Mouse (Mus musculus) testis, adult 2 months (tissue): ENCODE results near the gene Cpm. TPM values are rescaled to one million over a fixed set of nuclear protein-coding genes. Genes with fewer than 3 reads are reported as not detected.

Source experiments
- H3K27ac ChIP-seq: fragments of 200-500 bp; 2 replicates; pipeline ENCODE4 v1.5.1; 2012; ENCODE audit warnings: low read depth, low read length; ENCODE audit not compliant: control insufficient read depth, insufficient read depth
- H3K27me3 ChIP-seq: fragments of 200-500 bp; 2 replicates; pipeline ENCODE4 v1.6.1; 2012; ENCODE audit warnings: mild to moderate bottlenecking, low read length, moderate library complexity; ENCODE audit not compliant: control insufficient read depth, insufficient read depth
- H3K36me3 ChIP-seq: fragments of 200-500 bp; 2 replicates; pipeline ENCODE4 v1.6.1; 2012; ENCODE audit warnings: mild to moderate bottlenecking, low read length; ENCODE audit not compliant: control insufficient read depth, insufficient read depth
- H3K4me1 ChIP-seq: fragments of 200-500 bp; 2 replicates; pipeline ENCODE4 v1.6.1; 2012; ENCODE audit warnings: low read length; ENCODE audit not compliant: control insufficient read depth, insufficient read depth
- H3K4me3 ChIP-seq: fragments of 200-500 bp; 2 replicates; pipeline ENCODE4 v1.5.1; 2012; ENCODE audit warnings: low read depth, mild to moderate bottlenecking, low read length, moderate library complexity, mixed read lengths; ENCODE audit not compliant: control insufficient read depth
- CTCF ChIP-seq: fragments of 200-500 bp; IDR thresholded peaks from 2 replicates; pipeline ENCODE4 v1.5.1; 2012; ENCODE audit warnings: low read depth, mild to moderate bottlenecking, inconsistent platforms, low read length, moderate library complexity; ENCODE audit not compliant: control insufficient read depth, insufficient read depth, insufficient replicate concordance
- POLR2A ChIP-seq: fragments of 200-500 bp; IDR thresholded peaks from 2 replicates; pipeline ENCODE4 v1.6.1; 2012; ENCODE audit warnings: low read depth, mild to moderate bottlenecking, inconsistent platforms, low read length, moderate library complexity; ENCODE audit not compliant: control insufficient read depth
- polyA plus RNA-seq: library from polyadenylated mRNA; depleted of rRNA; stranded (reverse); fragments of >200 nt; gene quantifications from 2 replicates; pipeline ENCODE4 v1.2.3, GENCODE M21; 2012

Cpm gene
- polyA plus RNA-seq, 1 experiment = 0.77 TPM

DNA sequence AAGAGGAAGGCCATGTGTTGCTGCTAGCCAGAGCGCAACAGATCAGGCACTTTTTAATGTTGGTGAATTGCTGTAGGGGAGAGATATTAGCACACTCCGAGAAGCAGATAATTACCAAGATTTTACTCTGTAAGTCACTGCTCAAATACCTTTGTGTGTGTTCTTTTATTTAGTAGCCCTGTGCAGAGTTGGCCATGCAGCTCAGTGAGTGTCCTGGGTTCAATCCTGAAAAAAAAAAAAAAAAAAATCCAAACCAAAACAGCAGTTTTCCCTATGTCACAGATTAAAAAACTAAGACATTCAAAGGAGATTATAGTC is 9.5 kb upstream of the Cpm start:
- H3K36me3 ChIP-seq = no peaks in the 10 kb centered on the region
- TF ChIP-seq POLR2A (no peak), CTCF (no peak)
- no peaks in the 10 kb centered on the region for H3K4me1 ChIP-seq
- H3K27ac ChIP-seq = no peak overlapping the region
- no peak overlapping the region for H3K4me3 ChIP-seq
- no peaks in the 10 kb centered on the region for H3K27me3 ChIP-seq

DNA sequence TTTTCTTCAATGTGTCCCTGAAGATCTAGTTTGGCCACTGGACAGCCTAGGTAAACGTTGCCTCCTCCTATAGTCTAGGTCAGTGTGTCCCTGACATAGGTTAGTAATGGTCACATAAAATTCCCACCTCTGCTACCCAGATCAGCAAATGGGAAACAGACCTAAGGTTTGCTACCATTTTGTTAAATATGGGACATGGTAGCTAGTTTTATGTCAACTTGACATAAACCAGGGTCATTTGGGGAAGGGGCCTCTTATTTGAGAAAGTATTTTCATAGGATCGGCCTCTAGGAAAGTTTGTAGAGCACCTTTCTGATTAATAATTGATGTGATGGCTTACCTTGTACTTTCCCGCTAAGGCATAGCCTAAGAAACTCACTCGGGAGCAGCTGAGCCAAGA is 8.8 kb upstream of the Cpm start:
- Histone ChIP-seq H3K36me3 (no peaks in the 10 kb centered on the region), H3K27me3 (no peaks in the 10 kb centered on the region), H3K27ac (no peak overlapping the region), H3K4me1 (no peaks in the 10 kb centered on the region), H3K4me3 (no peak overlapping the region)
- TF ChIP-seq CTCF (no peak), POLR2A (no peak)

DNA sequence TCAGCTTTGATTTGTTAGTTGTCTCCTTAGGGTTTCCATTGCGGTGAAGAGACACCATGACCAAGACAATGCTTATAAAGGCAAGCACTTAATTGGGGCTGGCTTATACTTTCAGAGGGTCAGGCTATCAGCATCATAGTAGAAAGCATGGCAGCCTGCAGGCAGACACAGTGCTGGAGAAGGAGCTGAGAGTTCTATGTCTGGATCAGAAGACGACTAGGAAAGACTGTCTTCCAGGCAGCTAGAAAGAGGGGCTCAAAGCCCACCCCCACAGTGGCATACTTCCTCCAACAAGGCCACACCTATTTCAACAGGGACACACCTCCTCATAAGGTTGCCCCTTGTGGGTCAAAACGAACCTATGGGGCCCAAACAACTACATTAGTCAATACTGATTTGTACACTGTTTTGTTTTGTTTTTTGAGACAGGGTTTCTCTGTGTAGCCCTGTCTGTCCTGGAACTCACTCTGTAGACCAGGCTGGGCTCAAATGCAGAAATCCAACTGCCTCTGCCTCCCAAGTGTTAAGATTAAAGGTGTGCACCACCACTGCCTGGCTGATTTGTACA is 8.3 kb upstream of the Cpm start:
- Histone ChIP-seq H3K4me1 (no peaks in the 10 kb centered on the region), H3K4me3 (no peak overlapping the region), H3K36me3 (no peaks in the 10 kb centered on the region), H3K27me3 (no peaks in the 10 kb centered on the region), H3K27ac (no peak overlapping the region)
- TF ChIP-seq POLR2A (no peak), CTCF (no peak)

DNA sequence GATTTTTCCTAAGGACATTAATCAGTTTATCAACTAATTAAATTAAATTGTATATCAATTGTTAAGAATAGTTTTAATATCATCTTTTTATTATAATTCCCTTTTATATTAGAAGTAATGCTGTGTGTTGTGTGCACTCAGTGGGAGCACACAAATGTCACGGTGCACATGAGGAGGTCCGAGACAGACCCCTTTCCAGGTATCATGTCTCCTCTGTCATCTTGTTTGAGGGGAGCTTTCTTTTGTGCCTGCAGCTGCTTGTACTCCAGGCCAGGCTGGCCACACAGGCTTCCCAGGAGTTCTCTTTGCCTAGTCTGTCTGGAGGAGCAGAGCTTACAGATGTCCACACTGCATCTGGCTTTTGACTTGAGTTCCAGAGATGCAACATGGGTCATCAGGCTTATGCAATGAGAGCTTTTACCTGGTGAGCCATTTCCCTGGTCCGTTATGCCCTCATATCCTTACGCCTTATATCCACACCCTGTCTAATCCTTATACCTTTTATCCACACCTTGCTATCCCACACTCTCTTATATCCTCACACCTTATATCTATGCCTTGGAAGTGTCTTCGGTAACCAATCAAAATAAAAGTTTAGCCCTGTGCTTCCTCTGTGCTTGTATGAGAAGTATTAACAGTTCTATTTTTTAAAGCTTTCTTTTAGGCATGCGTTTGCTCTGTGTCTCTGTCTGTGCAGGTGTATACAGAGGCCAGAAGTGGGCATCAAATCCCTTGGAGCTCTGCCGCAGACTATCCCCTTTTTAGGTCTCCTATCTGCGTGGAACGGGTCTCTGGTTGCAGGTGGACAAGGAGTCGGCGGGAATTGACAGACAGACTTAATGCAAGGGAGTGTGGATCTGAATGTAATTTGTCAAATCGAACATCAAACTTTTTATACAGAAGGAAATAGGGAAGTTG is 7.4 kb upstream of the Cpm start:
- TF ChIP-seq POLR2A (no peak), CTCF (no peak)
- H3K4me3 ChIP-seq = no peak overlapping the region
- H3K27ac ChIP-seq = no peak overlapping the region
- no peaks in the 10 kb centered on the region for H3K36me3 ChIP-seq
- no peaks in the 10 kb centered on the region for H3K27me3 ChIP-seq
- no peaks in the 10 kb centered on the region for H3K4me1 ChIP-seq

DNA sequence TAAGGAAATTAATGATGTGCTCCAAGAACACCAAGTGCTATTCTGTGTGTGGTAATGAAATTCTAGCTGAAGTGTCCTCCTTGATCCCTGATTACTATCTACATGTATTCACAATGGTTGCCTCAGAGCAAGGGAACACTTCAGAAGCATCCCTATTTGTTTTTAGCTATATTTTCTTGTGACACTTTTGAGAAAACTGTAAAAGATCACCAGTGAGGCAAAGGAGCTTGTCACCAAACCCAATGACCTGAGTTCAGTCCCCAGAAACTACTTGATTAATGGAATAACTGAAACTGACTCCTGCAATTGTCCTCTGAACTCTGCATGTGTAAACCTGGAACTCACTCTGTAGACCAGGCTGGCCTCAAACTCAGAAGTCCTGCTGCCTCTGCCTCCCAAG is 5.9 kb upstream of the Cpm start:
- Histone ChIP-seq H3K27ac (no peak overlapping the region), H3K27me3 (no peaks in the 10 kb centered on the region), H3K36me3 (no peaks in the 10 kb centered on the region), H3K4me1 (no peaks in the 10 kb centered on the region), H3K4me3 (no peak overlapping the region)
- TF ChIP-seq POLR2A = no peak
- TF ChIP-seq CTCF = no peak

DNA sequence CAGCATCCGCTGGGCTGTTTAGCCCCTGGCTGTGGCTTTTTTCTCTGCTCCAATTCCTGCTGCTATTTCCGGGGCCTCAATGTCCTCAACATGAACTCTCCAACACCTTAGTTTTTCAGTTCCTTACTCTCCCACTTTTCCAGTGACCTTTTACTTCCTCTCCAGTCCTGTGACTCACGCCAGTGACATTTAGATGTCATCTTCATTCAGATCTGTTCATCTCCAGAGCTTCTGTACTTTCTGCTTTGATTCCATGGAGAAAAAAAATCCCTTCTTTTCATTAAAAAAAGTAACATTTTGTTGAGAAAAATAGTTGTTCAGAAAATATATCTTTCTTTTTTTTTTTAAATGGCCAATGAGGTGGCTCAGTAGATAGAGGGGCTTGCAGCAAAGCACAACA is 5.1 kb upstream of the Cpm start:
- TF ChIP-seq POLR2A (no peak), CTCF (no peak)
- no peak overlapping the region for H3K4me3 ChIP-seq
- no peaks in the 10 kb centered on the region for H3K36me3 ChIP-seq
- H3K27me3 ChIP-seq = no peaks in the 10 kb centered on the region
- peaks cover 3% of the 10 kb centered on the region for H3K4me1 ChIP-seq
- no peak overlapping the region for H3K27ac ChIP-seq

DNA sequence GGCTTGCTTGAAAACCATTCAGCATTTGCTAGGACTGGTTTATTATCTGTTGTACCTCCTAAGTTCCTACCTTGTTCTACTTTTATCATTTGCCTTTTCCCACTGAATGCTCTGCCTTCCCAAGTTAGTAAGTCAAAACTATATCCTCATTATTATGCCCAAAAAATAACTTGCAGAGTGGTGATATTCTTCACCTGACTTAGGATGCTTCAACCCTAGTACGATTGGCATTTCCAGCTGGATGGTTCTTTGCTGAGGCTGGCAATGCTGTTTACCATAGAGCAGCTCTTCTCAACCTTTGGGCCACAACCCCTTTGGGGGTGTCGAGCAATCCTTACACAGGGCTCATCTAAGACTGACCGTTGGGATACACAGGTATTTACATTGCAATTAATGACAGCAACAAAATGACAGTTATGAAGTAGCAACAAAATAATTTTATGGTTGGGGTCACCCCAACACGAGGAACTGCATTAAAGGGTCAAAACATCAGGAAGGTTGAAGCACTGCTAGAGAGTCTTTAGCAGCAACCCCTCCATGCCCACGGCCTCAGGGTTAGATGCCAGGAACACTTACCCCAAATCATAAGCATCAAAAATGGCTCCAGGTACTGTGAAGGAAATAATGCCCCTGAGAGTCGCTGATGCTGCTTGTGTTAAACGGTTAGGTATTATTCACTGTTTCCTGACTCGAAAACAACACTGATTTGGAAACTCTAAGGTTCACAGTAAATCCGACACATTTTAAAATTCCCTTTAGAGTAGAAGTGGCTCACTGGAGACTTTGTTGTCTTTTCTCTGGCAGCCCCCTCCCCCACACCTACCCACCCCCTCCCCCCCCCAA is 4.4 kb upstream of the Cpm start:
- H3K36me3 ChIP-seq = no peaks in the 10 kb centered on the region
- peaks cover 8% of the 10 kb centered on the region for H3K4me1 ChIP-seq
- H3K4me3 ChIP-seq = no peak overlapping the region
- H3K27me3 ChIP-seq = no peaks in the 10 kb centered on the region
- no peak overlapping the region for H3K27ac ChIP-seq
- TF ChIP-seq CTCF (no peak), POLR2A (no peak)
